Mouse (Mus musculus) CH12F3 (cell line): Measurements from ENCODE around the gene Pcsk4.

Experiments used
- in situ Hi-C: fragments of 300-500 bp; cut with MboI; formaldehyde crosslinking; loops from 2 replicates; pipeline ENCODE4 v1.14.3; 2020; ENCODE audit warnings: low sequenced_read_pairs

The Pcsk4 gene

GRCm38 (mm10) chr10:80271870-80272585, 57.3 kb downstream of the Pcsk4 start:
- in situ Hi-C loops = no loop called here
